Comparison of ENCODE assay signal across 7 mouse cellular contexts in genomic region chr13:55483593-55483992, GRCm38 (mm10). TPM values are rescaled to one million over a fixed set of nuclear protein-coding genes. Genes with fewer than 3 reads are reported as not detected.
DNase-seq lines count a peak whose midpoint lies in the region; ATAC-seq lines count a peak whose summit lies in the region.

No protein-coding gene starts in this region.

- peak overlapping the region; percentile 100 for H3K9ac ChIP-seq in hindbrain, embryonic 13.5 days

- peak overlapping the region; percentile 100 for H3K27ac ChIP-seq in hindbrain, embryonic 13.5 days

- ATAC-seq in hindbrain, embryonic 13.5 days (ENCODE audit: low FRiP score), result peak; percentile 80

- WGBS in hindbrain, embryonic 13.5 days, result 13% methylated on average over 15 of the region's 15 CpGs

- DNase-seq in brain, adult 2 months (ENCODE audit: low read depth, low spot score), result peak; percentile 96
- DNase-seq in embryo, embryonic 10 days (ENCODE audit: low spot score), result peak; percentile 77
- DNase-seq in left cerebral cortex, postnatal 36 days (ENCODE audit: low spot score in 2 of 2), result peak; percentile 90 to 91
- DNase-seq in right cerebral cortex, postnatal 10 days (ENCODE audit: low spot score in 2 of 2), result peak; percentile 98 to 99
- DNase-seq in spleen, postnatal 36 days (ENCODE audit: low spot score in 2 of 2), result no peak
- DNase-seq in Muller cell, postnatal 12 days (ENCODE audit: inconsistent ontology term), result no peak

- intact Hi-C loops in left cerebral cortex, postnatal 36 days (cut with DNase I), result loop anchor here (2.0 kb wide), 1 partner anchor 29 kb away; the partner anchor contains the start of gene Pdlim7

- peaks cover 59% of the 10 kb centered on the region for H3K4me1 ChIP-seq in hindbrain, embryonic 13.5 days (replicated peaks)

- H3K4me2 ChIP-seq in hindbrain, embryonic 13.5 days, result peak overlapping the region; percentile 99

- H3K9me3 ChIP-seq in hindbrain, embryonic 13.5 days, result no peaks in the 10 kb centered on the region

- peaks cover 51% of the 10 kb centered on the region for H3K36me3 ChIP-seq in hindbrain, embryonic 13.5 days

- H3K4me3 ChIP-seq in hindbrain, embryonic 13.5 days, result peak overlapping the region; percentile 100

- no peaks in the 10 kb centered on the region for H3K27me3 ChIP-seq in hindbrain, embryonic 13.5 days

RNA-seq across cellular contexts. Expression of gene Dbn1, which starts 4.3 kb away (rescaled TPM):
- polyA plus RNA-seq in hindbrain, embryonic 13.5 days (2015; fragmentation: Nextera tagmentation; extraction: Ambion mirVana), result 615 and 625 TPM in 2 replicates
- 100 to 1,000 TPM; 247 to 314 TPM for total RNA-seq in left cerebral cortex, postnatal 36 days (2021)

RNA-seq across cellular contexts. Expression of gene Prr7, which starts 19.5 kb away (rescaled TPM):
- 2.6 and 3.2 TPM in 2 replicates for polyA plus RNA-seq in hindbrain, embryonic 13.5 days (2015; fragmentation: Nextera tagmentation; extraction: Ambion mirVana)
- total RNA-seq in left cerebral cortex, postnatal 36 days (2021), result 10 to 100 TPM; 81.8 to 82.1 TPM

RNA-seq across cellular contexts. Expression of gene Pdlim7, which starts 29.9 kb away (rescaled TPM):
- 141 and 146 TPM in 2 replicates for polyA plus RNA-seq in hindbrain, embryonic 13.5 days (2015; fragmentation: Nextera tagmentation; extraction: Ambion mirVana)
- total RNA-seq in left cerebral cortex, postnatal 36 days (2021), result 100 to 1,000 TPM in 1 of 2 experiments, 10 to 100 TPM in 1; 82.1 to 101 TPM

RNA-seq across cellular contexts. Expression of gene Grk6, which starts 38.7 kb away (rescaled TPM):
- polyA plus RNA-seq in hindbrain, embryonic 13.5 days (2015; fragmentation: Nextera tagmentation; extraction: Ambion mirVana), result 27.7 and 31.3 TPM in 2 replicates
- total RNA-seq in left cerebral cortex, postnatal 36 days (2021), result 10 to 100 TPM; 63.4 to 65.2 TPM

RNA-seq across cellular contexts. Expression of gene Dok3, which starts 45.5 kb away (rescaled TPM):
- 4.1 and 5.7 TPM in 2 replicates for polyA plus RNA-seq in hindbrain, embryonic 13.5 days (2015; fragmentation: Nextera tagmentation; extraction: Ambion mirVana)
- 10 to 100 TPM in 1 of 2 experiments, 1 to 10 TPM in 1; 5.5 to 14.0 TPM for total RNA-seq in left cerebral cortex, postnatal 36 days (2021)

Comparison
In these comparisons a context has a peak if more than half of its experiments do, and no peak if none do; other contexts are left out.
1. DNase-seq: peak in brain, adult 2 months (single experiment), embryo, embryonic 10 days (single experiment), left cerebral cortex, postnatal 36 days (2 of 2) and right cerebral cortex, postnatal 10 days (2 of 2); none in spleen, postnatal 36 days (0 of 2) and Muller cell, postnatal 12 days (single experiment).